Mouse (Mus musculus) ovary, postnatal 10 days (tissue): ENCODE data around the gene Olfr1432.
"Not testable (repeated sequence)": the region's sequence is repeated elsewhere in the genome, so short reads cannot be mapped to it uniquely, and the experiment has no call there.

Experiments
- DNase-seq: peaks from one replicate; pipeline ENCODE4 v3.0.0; 2022; ENCODE audit warnings: low spot score

Gene Olfr1432

DNA sequence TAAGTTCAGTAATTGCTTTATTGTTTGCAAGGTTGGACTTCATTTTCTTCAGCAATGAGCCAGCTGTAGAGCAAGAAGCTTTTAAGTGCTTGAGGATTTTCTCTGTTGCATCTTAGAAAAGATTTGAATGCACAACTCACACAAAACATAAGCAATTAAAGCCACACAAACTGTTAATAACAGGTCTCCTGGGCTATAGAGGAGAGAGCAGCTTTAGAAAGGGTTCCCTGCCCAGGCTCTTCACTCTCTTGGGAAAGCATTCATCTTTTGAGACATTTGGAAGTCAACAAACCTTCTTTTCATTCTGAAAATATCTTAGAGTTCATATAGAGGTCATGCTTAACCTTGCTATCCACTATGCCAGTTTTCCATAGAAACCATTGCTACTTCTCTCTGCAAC, at the start of gene Olfr1432:
Olfr1432 (minus strand) TSS at position 101 of the 400 bp plus-strand sequence.
- not testable (repeated sequence) for DNase-seq

DNA sequence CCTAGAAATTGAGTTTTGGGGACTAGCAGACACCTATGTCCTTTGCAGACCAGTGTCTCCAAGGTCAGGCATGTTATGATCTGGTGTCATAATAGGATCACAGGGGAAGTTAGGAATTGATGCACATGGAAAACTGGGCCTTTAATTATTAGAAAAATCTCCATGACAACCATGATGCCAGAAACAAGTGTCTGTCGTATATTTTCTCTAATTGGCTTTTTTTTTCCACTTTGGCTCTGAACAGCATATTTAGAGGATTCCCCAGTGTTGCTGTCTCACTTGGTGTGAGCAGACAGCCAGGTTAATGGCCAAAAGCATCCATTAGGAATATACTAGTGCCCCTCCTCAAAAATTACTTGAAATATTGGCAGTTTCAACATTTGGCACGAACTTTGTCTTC, 47.2 kb upstream of the Olfr1432 start, which contains the start of gene Olfr1434:
Olfr1434 (plus strand) TSS at position 301 of the 400 bp plus-strand sequence.
- DNase-seq: no peak

GRCm38 (mm10) chr19:12260732-12261131, 28.3 kb upstream of the Olfr1432 start, which contains the start of gene Olfr235:
TSS of gene Olfr235 (plus strand) at chr19:12261032.
- DNase-seq: no peak

DNA sequence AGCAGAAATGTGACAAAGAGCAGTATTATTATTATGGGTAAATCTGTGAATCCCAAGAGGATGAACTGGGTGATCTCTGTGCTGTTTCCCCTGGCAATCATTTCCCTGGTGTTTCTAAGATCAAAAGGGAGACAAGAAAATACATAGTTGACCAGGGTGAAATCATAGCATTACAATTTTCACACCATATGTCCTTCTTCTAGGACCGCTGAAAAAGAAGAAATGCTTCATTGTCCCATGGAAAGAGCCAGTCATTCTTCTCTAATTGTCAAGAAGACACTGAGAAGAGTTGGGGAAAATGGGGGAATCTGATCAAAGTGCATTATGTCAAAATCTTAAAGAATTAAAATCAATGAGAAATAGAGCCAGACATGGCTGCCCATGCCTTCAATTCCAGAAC, 9.2 kb upstream of the Olfr1432 start, which contains the start of gene Olfr262:
Olfr262 (minus strand) TSS at position 101 of the 400 bp plus-strand sequence.
- no peak for DNase-seq

- no peak for DNase-seq
Measured at GRCm38 (mm10) chr19:12200334-12200733, 32.1 kb downstream of the Olfr1432 start, which contains the start of gene Olfr1431. TSS of gene Olfr1431 (plus strand) at chr19:12200634.

- not testable (repeated sequence) for DNase-seq
Measured at GRCm38 (mm10) chr19:12199076-12199475, 33.3 kb downstream of the Olfr1432 start.
